Mouse (Mus musculus) CH12.LX (cell line): Measurements from ENCODE around the gene Epsti1. TPM values are rescaled to one million over a fixed set of nuclear protein-coding genes. Genes with fewer than 3 reads are reported as not detected.

Experiments
- DNase-seq: peaks from one replicate; pipeline ENCODE4 v3.0.0-alpha.2; 2013; ENCODE audit errors: extremely low read depth
- H3K27ac ChIP-seq: 2 replicates; pipeline ENCODE4 v1.5.1; 2012; ENCODE audit warnings: low read depth, mild to moderate bottlenecking, control low read depth, moderate library complexity; ENCODE audit not compliant: insufficient read depth
- H3K27me3 ChIP-seq: replicated peaks from 2 replicates; pipeline ENCODE3; 2012; ENCODE audit warnings: inconsistent platforms
- H3K36me3 ChIP-seq, 2 experiments: replicated peaks in 1 of 2; 2 replicates each; pipeline versions ENCODE3 to v1.6.1; 2012; ENCODE audit warnings: inconsistent platforms in 1 of 2, low read length in 1 of 2, mild to moderate bottlenecking in 1 of 2, mixed read lengths in 1 of 2, moderate library complexity in 1 of 2; ENCODE audit not compliant: control insufficient read depth in 1 of 2, insufficient read depth in 1 of 2
- H3K4me1 ChIP-seq, 2 experiments: 2 replicates each; pipeline ENCODE4 v1.6.1; 2012; ENCODE audit warnings: inconsistent platforms in 1 of 2, moderate library complexity in 1 of 2; ENCODE audit not compliant: insufficient read depth in 2 of 2, control insufficient read depth in 1 of 2
- H3K4me2 ChIP-seq: 2 replicates; pipeline ENCODE4 v1.6.1; 2012; ENCODE audit warnings: low read depth, mild to moderate bottlenecking, control low read depth; ENCODE audit not compliant: poor library complexity, insufficient read depth, severe bottlenecking
- H3K4me3 ChIP-seq, 3 experiments: fragments of 150-350 bp in 1 of 3; sonication (generic) in 1 of 3; replicated peaks in 1 of 3; 2 replicates each; pipeline versions ENCODE3 to v1.5.1; 2011 to 2012; ENCODE audit warnings: low read depth in 2 of 3, low read length in 2 of 3, mild to moderate bottlenecking in 2 of 3, moderate library complexity in 2 of 3, control low read depth in 1 of 3, improper control_type of control experiment in 1 of 3, inconsistent platforms in 1 of 3, mixed read lengths in 1 of 3; ENCODE audit not compliant: poor library complexity in 1 of 3
- H3K79me2 ChIP-seq: replicated peaks from 2 replicates; pipeline ENCODE4 v1.6.1; 2012; ENCODE audit warnings: mild to moderate bottlenecking, moderate library complexity; ENCODE audit not compliant: control insufficient read depth, poor library complexity, insufficient read depth, severe bottlenecking; ENCODE audit errors: extremely low read depth
- H3K9ac ChIP-seq: 2 replicates; pipeline ENCODE4 v1.6.1; 2012; ENCODE audit warnings: low read depth, mild to moderate bottlenecking, control low read depth, moderate library complexity; ENCODE audit not compliant: insufficient read depth
- H3K9me3 ChIP-seq: replicated peaks from 2 replicates; pipeline ENCODE3; 2012; ENCODE audit warnings: low read length, inconsistent platforms, mixed read lengths
- CHD2 ChIP-seq: IDR thresholded peaks from 2 replicates; pipeline ENCODE4 v1.6.1; 2011; ENCODE audit warnings: low read length, improper control_type of control experiment
- CTCF ChIP-seq, 2 experiments: IDR thresholded peaks in 1 of 2; conservative IDR thresholded peaks in 1 of 2; 2 replicates each; pipeline ENCODE4 v1.5.1; 2011 to 2012; ENCODE audit warnings: low read depth in 2 of 2, low read length in 2 of 2, improper control_type of control experiment in 1 of 2, inconsistent platforms in 1 of 2, mild to moderate bottlenecking in 1 of 2, moderate library complexity in 1 of 2
- EP300 ChIP-seq: IDR thresholded peaks from 2 replicates; pipeline ENCODE4 v1.6.1; 2011; ENCODE audit warnings: low read length, improper control_type of control experiment
- GABPA ChIP-seq: IDR thresholded peaks from 2 replicates; pipeline ENCODE4 v1.6.1; 2012; ENCODE audit warnings: low read depth, low read length, improper control_type of control experiment, inconsistent platforms; ENCODE audit not compliant: insufficient replicate concordance
- HCFC1 ChIP-seq: IDR thresholded peaks from 2 replicates; pipeline ENCODE4 v1.6.1; 2012; ENCODE audit warnings: low read depth, mild to moderate bottlenecking, inconsistent platforms, low read length, improper control_type of control experiment
- JUN ChIP-seq: IDR thresholded peaks from 2 replicates; pipeline ENCODE4 v1.6.1; 2011; ENCODE audit warnings: low read depth, mild to moderate bottlenecking, low read length, improper control_type of control experiment, moderate library complexity; ENCODE audit not compliant: insufficient read depth
- JUND ChIP-seq: conservative IDR thresholded peaks from 2 replicates; pipeline ENCODE4 v1.6.1; 2011; ENCODE audit warnings: low read depth, low read length, improper control_type of control experiment
- KAT2A ChIP-seq: IDR thresholded peaks from 2 replicates; pipeline ENCODE4 v1.6.1; 2012; ENCODE audit warnings: low read length, improper control_type of control experiment, inconsistent platforms; ENCODE audit not compliant: insufficient replicate concordance
- MAFK ChIP-seq: IDR thresholded peaks from 2 replicates; pipeline ENCODE4 v1.6.1; 2011; ENCODE audit warnings: low read length, improper control_type of control experiment; ENCODE audit not compliant: insufficient replicate concordance
- MAZ ChIP-seq: IDR thresholded peaks from 2 replicates; pipeline ENCODE4 v1.6.1; 2012; ENCODE audit warnings: low read depth, mild to moderate bottlenecking, inconsistent platforms, low read length, improper control_type of control experiment, moderate library complexity
- MEF2A ChIP-seq: IDR thresholded peaks from 2 replicates; pipeline ENCODE4 v1.6.1; 2014; ENCODE audit warnings: low read depth, mild to moderate bottlenecking, inconsistent platforms, low read length, improper control_type of control experiment, borderline replicate concordance
- MXI1 ChIP-seq: IDR thresholded peaks from 2 replicates; pipeline ENCODE4 v1.6.1; 2011; ENCODE audit warnings: mild to moderate bottlenecking, low read depth, low read length, improper control_type of control experiment
- NELFE ChIP-seq: IDR thresholded peaks from 2 replicates; pipeline ENCODE4 v1.6.1; 2011; ENCODE audit warnings: low read depth, low read length, improper control_type of control experiment
- NRF1 ChIP-seq: IDR thresholded peaks from 2 replicates; pipeline ENCODE4 v1.6.1; 2014; ENCODE audit warnings: low read depth, mild to moderate bottlenecking, inconsistent platforms, low read length, improper control_type of control experiment, moderate library complexity
- PAX5 ChIP-seq: IDR thresholded peaks from 2 replicates; pipeline ENCODE4 v1.6.1; 2012; ENCODE audit warnings: low read length, inconsistent platforms, mixed read lengths
- POLR2AphosphoS2 ChIP-seq: IDR thresholded peaks from 2 replicates; pipeline ENCODE4 v1.6.1; 2011; ENCODE audit warnings: low read depth, low read length, improper control_type of control experiment
- SIN3A ChIP-seq: IDR thresholded peaks from 2 replicates; pipeline ENCODE4 v1.6.1; 2012; ENCODE audit warnings: low read length, improper control_type of control experiment, inconsistent platforms
- TCF12 ChIP-seq: IDR thresholded peaks from 2 replicates; pipeline ENCODE4 v1.6.1; 2014; ENCODE audit warnings: low read depth, mild to moderate bottlenecking, inconsistent platforms, low read length, improper control_type of control experiment
- UBTF ChIP-seq: IDR thresholded peaks from 2 replicates; pipeline ENCODE4 v1.6.1; 2012; ENCODE audit warnings: low read depth, mild to moderate bottlenecking, inconsistent platforms, low read length, improper control_type of control experiment, moderate library complexity
- USF2 ChIP-seq: conservative IDR thresholded peaks from 2 replicates; pipeline ENCODE4 v1.6.1; 2011; ENCODE audit warnings: low read depth, low read length, improper control_type of control experiment
- ZC3H11A ChIP-seq: IDR thresholded peaks from 2 replicates; pipeline ENCODE4 v1.6.1; 2012; ENCODE audit warnings: low read depth, mild to moderate bottlenecking, inconsistent platforms, low read length, improper control_type of control experiment
- ZMIZ1 ChIP-seq: IDR thresholded peaks from 2 replicates; pipeline ENCODE4 v1.6.1; 2012; ENCODE audit warnings: low read depth, mild to moderate bottlenecking, inconsistent platforms, low read length, improper control_type of control experiment
- dilution Hi-C: fragments of 300-500 bp; cut with MboI; formaldehyde crosslinking; loops from 2 replicates; pipeline ENCODE4 v1.14.3; 2020; ENCODE audit warnings: low sequenced_read_pairs; ENCODE audit not compliant: extremely low pct_unique_long_range_greater_than_20kb, extremely low pct_ligation_motif_present
- in situ Hi-C: fragments of 300-500 bp; cut with MboI; formaldehyde crosslinking; loops from 3 replicates; pipeline ENCODE4 v1.14.3; 2019; ENCODE audit warnings: low sequenced_read_pairs, low pct_ligation_motif_present, low pct_unique_long_range_greater_than_20kb, mixed read lengths
- polyA plus RNA-seq: library from polyadenylated mRNA; unstranded; fragments of >175 nt; gene quantifications from 2 replicates; pipeline ENCODE4 v1.2.1, GENCODE M21; 2012; ENCODE audit warnings: low read depth; ENCODE audit not compliant: insufficient read length
- total RNA-seq, 2 experiments: library from RNA; depleted of rRNA; stranded (reverse); fragments of 300-350 nt in 1 of 2; fragments of >200 nt in 1 of 2; gene quantifications; 2 replicates each; pipeline ENCODE4 v1.2.3; 2012 to 2014

Gene Epsti1
- total and polyA plus RNA-seq, 3 experiments, result 0.59 to 2.2 (median 2.2) TPM

DNA sequence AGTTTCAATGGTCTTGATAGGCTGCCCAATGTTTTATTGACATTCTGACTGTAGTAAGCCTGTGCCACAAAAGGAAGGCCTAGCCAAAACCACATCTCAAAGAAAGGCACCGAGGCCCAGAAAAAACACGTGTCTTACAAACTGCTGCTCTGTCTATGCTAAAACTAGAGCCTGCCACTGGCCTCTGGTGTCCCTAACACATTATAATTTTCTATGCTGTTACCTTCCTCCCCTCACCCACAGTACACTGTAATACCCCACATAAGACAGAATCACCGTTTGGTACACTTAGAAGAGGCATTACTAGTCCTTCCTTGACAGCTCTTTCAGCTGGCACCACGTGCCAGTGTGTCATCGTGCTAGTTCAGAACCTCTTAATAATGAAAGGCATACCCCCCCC is 36.4 kb upstream of the Epsti1 start:
- in situ Hi-C loops (no loop called here), dilution Hi-C loops (no loop called here)
- Histone ChIP-seq H3K36me3 (peaks cover 3 to 8% of the 10 kb centered on the region in 2 experiments), H3K27ac (no peak overlapping the region), H3K79me2 (no peaks in the 10 kb centered on the region), H3K9me3 (no peaks in the 10 kb centered on the region), H3K4me2 (no peak overlapping the region), H3K27me3 (no peaks in the 10 kb centered on the region), H3K4me3 (no peak overlapping the region), H3K4me1 (peaks cover 3 to 35% of the 10 kb centered on the region in 2 experiments), H3K9ac (no peak overlapping the region)
- DNase-seq, result no peak
- TF ChIP-seq HCFC1, result no peak
- TF ChIP-seq JUND, result no peak
- no peak for TF ChIP-seq UBTF
- TF ChIP-seq NRF1, result no peak
- TF ChIP-seq TCF12, result no peak
- no peak for TF ChIP-seq CTCF (conservative IDR thresholded peaks at IDR 0.05 in 1 of 2, IDR thresholded peaks at IDR 0.05 in 1 of 2; ENCODE audit: low read depth in 2 of 2, low read length in 2 of 2)
- no peak for TF ChIP-seq MEF2A
- TF ChIP-seq ZC3H11A, result no peak
- TF ChIP-seq ZMIZ1, result no peak
- TF ChIP-seq KAT2A, result no peak
- no peak for TF ChIP-seq GABPA
- TF ChIP-seq SIN3A, result no peak
- no peak for TF ChIP-seq NELFE
- TF ChIP-seq JUN, result no peak
- TF ChIP-seq MAFK, result no peak

DNA sequence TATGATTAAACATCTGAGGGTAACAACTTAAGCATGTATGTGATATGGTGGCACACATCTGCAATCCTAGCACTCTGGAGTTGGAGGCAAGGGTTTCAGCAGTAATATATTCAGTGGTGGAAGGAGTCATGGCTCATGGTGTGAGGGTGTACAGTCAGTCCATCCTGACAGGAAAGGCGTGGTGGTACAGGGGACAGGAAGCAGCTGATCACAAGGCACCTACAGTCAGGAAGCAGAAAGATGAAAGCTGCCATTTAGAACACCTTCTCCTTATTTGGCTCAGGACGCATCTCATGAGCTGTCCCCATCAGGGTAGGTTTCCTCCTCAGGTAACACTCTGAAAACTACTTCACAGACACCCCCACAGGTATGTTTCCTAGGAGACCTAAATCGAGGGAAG is 33.1 kb upstream of the Epsti1 start:
- TF ChIP-seq USF2 (no peak), MXI1 (no peak), GABPA (no peak), PAX5 (no peak), POLR2AphosphoS2 (no peak), MAZ (no peak), EP300 (no peak), CHD2 (no peak)
- in situ Hi-C loops, result no loop called here
- H3K27ac ChIP-seq, result no peak overlapping the region
- H3K36me3 ChIP-seq, result peaks cover 3 to 8% of the 10 kb centered on the region in 2 experiments
- no peak for DNase-seq
- H3K9me3 ChIP-seq, result no peaks in the 10 kb centered on the region
- no peak overlapping the region for H3K9ac ChIP-seq
- no peak overlapping the region for H3K4me2 ChIP-seq
- H3K4me1 ChIP-seq, result peaks cover 3 to 41% of the 10 kb centered on the region in 2 experiments
- H3K4me3 ChIP-seq, result no peak overlapping the region
- no peaks in the 10 kb centered on the region for H3K27me3 ChIP-seq
- no peaks in the 10 kb centered on the region for H3K79me2 ChIP-seq
- dilution Hi-C loops, result no loop called here
